Mouse (Mus musculus): Measurements from ENCODE around the gene Mrpl23.

Gene Mrpl23

DNA sequence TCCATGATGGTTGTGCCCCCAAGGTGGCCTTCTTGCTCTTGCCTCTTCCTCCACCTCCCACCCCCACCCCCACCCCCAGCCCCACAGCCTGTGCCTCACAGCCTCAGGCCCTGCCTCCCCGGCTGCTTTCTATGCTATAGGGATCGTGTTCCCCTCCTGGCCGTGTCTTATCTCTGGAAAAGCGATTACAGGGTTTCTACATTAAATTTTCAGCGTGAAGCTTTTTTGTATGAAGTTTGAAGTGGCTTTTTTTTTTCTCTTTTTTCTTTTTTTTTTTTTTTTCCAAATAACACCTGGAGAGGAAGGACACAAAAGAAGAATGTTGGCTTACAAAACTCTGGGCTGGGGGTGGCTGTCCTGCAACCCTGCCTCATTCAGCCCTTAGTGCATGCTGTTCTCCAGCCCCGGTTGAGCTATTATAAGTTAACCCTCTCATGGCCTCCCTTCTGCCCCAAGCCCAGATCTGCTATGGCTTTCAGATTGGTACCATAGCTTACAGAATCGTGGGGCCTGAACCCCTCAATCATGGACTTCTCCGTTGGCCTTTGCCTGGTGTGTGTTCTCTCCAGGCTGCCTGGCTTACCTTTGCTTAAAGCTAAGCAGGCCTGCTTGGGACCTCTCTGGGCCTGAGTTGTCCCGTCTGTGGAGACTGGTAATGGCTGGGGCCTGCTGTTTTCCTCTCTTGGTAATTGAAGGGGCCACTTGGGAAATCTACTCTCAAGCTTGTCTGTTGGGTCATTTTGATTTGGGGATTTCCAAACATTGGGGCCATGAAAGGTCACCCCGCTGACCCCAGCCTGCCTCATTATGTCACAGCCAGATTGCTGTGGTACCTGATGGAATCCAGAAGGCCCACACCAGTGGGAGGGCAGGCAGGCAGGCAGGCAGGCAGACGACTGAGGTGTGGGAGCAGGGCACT is 21.2 kb downstream of the Mrpl23 start:
- peak in 1 of 2 experiments; percentile 38 for DNase-seq

DNA sequence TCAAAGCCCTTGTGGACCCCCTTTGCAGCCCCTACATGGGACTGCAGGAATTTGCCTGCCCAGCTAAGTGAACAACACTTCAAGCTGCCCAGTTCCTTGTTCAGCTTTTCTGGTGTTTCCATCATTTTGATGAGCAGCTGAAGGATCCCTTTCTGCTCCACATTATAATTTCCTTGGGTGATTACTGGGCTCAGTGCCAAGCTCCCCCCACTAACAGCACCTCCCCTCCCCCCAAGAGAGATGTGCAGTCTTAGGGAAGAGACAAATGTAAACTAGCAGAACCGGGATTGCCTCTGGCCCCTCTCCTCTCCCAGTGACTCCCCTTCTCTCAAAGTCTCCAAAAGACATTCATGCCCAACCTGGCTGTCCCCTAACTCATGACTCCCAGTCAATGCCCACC is 22.1 kb downstream of the Mrpl23 start:
- no peak for DNase-seq

DNA sequence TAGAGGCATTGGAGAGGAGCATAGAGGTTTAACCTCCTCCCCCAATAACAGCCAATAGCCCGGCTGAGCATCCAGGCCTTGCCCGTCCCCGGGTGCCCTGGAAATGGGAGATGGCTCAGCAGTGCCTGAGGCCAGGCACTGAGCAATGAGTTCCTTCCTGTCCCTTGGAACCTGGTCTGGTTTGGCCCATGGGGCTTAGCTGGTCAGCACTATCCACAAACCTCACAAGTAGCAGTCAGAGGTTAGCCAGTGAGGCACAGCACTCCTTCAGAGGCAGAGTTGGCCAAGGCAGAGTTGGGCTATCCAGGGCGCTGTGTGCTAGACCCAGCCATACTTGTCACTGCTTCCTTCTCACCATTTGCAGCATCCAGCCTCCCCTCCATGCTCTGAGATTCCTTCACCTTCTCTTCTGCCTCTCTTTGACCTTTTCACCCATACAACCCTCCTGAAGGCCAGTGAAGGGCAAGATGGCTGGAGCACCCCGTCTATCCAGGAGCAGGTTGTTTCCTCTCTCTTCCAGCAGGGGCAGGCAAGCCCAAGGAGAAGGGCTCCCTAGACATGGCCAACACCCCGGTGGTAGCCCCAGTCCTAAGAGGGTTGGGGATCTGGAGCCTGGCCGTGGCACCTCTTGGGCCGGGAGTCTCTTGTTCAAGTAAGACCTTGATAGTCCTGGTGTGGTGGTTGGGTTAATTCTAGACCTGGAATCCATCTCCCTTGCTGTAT is 23.0 kb downstream of the Mrpl23 start:
- no peak for DNase-seq

DNA sequence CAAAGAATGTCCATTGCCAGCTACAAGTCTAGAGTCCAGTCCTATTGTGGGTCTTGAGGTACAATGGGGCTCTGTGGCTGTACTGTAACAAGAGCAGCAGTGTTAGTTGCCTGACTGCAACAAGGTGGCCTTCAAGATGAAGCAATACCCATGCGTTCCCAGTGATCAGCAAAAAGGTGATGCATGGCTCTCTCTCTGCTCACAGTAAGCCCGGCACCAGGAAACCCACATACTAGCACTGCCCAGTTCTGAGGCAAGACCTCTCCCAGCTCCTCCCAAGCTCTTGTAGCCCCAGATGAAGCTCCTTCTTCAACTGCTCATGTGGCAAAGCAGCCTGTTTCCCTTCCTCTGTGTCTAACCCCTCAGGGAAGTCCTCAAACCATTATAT is 23.6 kb downstream of the Mrpl23 start:
- DNase-seq = no peak

DNA sequence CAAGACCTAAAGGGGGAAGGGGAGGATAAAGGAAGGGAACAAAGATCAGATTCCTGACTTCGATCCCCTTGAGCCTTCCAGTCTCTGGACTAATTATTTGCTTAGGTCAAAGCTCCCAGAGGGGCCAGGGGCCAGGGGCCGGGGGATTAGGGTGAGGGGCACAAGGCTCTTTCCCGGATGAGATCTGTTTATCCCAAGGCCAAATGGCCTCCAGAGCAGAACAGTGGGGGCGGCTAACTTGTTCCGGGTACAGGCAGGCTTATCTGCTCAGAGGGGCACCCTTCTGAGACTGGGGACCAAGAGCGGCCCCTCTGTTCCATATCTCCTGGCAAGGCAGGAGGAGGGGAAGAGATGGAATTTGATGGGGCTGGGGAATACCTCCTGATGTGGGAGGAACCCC is 25.2 kb downstream of the Mrpl23 start:
- no peak for DNase-seq

DNA sequence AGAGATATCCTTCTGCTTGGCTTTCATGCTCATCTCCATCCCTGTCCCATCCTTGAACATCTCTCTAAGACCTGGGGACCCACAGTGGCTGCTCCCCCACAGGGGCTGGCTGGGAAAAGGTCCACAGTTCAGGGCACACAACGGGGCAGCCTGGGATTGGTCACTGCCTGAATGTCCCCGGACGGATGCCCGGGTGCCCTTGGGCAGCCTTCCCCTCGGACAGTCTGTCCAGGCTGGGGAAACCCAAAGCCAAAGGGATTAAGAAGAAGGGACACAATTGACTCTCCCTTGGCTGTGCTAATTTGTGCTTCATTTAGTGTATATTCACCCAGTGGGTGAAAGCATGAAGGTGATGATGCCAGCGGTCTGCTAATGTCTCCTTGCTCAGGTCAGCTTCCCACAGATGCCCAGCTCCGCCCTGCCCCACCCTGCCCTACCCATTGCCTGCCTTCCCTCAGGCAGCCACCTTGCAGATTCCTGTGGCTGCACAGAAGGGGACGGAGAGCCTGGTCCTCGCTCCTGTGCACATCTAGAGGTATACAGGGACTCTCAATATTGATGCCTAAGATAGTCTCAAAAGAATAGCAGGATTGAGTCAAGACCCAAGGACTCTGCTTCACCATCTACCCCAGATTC is 26.1 kb downstream of the Mrpl23 start:
- no peak for DNase-seq

DNA sequence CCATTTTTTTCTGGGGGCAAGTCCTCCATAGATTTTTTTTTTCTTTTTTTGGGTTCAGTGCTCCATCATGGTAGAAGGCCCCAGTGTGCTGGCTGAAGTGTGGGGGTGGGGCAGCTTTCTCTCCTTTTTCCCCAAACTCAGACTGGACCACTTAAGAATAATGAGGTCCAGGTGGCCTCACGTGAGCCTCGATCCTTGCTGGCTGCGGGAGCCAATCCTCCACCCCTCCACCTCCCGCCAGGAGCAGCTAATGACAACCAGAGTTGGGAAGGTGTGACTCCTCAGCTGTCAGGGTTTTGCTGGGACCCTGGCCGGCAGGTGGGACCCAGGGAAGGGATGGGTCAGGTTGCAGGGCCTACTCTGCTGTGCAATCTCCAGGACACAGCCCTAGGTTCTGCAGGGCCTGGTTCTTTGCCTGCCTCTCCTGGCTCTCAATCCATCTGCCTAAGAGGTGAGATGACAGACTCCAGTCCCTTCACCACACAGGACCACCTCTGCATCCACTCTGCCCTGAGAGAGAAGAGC is 27.2 kb downstream of the Mrpl23 start:
- DNase-seq = no peak

DNA sequence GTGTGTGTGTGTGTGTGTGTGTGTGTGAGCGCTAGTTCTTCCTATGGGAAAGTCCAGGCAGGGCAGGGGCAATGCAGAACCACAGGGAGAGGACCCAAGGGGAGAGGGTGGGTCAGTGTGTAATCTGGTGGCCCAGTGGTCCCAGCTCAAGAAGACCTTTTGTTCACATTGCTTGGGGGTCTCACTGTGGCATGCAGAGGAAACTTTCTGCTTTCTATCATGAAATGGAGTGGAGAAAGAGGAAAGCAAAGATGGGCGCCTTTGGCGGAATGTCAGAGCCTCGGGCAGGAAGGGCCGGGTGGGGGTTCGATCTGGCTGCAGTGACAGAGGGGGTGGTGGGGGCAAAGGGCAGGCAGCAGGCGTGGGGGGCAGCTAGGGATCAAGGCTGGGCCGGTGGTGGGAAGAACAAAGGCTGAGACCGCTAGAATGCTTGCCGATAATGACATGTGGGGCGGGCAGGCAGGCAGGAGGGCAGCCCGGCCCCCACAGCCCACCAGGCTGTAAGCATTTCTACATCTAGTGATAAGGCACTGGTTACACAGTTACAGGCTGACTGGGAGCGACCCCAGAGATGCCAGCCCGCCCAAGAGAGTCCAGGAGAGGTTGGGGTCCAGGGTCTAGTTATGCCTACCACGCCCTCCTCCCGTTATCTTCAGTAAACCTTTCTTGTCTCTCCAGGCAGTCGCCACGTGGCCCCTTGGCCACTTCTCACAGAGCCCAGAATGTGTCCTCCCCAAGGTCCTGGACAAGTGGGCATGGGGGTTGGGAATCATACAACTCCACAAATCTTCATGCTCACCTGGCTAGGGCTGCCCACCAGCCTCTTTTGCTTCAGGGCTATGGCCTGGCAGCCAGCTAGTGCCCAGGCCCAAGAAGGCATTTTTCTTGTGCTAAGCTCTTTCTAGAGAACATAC is 28.7 kb downstream of the Mrpl23 start:
- peak in 1 of 2 experiments; percentile 71 for DNase-seq

DNA sequence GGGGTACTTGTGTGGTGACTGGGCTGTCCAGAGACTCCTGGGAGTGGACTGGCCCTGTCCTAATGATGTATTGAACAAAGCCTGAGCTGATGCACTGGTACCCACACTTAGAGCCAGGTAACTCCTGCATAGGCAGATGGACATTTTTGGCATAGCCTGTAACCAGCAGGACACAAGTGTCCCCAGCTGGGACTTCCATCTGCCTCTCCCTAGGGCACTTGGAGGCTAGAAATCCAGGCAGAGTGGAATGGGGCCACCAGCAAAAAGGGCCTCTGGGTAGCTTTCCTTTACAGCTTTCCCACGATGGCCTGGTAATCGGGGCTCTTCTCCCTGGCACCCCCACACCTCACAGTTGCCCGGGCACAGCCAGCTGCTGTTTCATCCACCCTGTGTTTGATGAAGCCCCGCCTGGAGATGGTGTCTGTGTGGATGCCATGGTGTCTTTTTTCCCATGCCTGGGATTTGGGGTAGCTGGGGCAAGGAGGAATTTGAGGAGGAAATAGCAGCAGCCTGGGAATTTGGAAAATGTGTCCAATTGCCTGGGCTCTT is 29.4 kb downstream of the Mrpl23 start:
- DNase-seq = peak; percentile 92 to 95

DNA sequence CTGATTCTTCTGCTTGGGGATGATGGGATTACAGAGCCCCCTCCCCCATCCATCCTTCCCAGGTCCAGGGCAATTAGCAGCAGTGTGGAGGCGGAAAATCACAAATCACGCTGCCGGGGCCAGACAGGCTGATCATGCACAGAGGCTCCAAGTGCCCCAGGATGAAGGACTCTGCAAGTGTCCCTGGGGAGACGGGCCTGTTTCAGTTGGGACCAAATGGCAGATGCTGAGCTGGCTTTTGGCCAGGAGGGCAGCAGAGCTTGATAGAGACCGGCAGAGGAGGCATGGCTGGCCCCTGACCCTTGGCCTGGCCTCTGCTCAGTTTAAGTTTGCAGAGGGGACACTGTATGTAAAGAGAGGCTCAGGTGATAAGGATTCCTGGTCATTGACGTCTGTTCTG is 30.7 kb downstream of the Mrpl23 start:
- DNase-seq = peak; percentile 56 to 62

DNA sequence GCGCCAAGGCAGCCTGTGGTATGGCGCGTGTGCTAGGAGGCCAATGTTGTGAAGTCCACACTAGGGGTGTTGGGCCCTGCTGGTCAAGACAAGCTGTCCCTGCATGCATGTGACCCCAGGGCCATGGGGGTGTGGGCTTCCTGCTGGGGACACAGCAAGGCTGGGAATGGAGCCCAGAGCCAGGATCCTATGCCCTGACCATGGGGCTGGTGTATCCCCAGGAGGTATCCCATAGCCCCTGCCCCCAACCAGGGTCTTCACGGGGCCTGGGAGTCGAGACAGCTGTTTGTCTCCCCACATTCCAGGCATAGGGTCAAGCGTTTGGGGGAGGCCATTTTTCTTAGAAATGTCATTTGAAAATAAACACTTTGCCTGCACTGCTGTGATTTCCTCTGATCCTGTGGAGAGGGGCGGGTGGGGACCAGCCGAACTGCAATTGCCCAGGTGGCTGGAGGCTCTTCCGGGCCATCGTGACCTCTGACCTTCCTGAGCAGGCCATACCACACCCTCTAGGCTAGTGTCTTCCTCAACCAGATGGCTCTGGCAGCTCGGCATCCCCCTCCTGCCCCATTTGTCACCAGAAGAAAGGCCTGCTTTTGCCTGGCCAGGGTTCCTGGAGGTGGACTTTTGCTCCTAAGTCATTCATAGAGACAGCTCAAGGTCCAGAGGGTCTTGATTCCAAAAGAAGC is 32.6 kb downstream of the Mrpl23 start:
- no peak for DNase-seq

DNA sequence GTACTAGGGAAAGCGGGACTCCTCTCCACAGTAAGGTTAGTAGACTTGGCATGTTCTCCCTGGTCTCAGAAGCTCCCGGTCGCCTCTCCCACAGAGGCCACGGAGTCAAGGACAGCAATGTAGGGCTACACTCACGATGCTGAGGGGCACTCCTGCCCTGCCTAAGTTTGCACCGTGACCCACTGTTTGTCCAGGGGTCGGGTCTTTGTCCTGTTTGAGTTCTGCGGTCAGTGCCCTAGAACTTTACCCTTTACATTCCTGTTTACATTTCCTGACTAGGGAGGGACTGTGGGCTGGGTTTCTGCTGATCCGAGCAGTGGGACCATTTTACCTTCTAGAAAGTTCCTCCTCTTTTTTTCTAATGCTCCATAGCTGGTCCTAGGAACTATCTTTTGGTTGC is 34.0 kb downstream of the Mrpl23 start:
- no peak for DNase-seq

DNA sequence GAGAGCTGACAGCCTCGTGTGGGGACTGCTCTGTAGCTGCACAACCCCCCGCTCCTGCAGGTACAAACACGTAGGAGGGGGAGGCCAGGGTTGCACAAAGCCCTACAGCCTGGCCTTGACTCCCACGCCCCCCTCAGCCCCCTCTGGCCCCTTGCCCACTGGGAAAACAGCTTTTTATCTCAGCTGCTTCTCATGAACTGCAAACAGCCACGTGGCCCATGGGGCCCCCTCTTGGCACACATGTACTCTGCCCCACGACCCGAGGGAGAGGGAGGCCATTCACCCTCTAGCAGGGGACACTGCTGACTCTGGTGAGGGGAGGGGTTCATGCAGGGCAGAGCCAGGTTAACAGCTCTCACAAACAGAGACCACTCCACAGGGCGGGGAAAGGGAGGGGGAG is 36.5 kb downstream of the Mrpl23 start:
- DNase-seq = no peak

DNA sequence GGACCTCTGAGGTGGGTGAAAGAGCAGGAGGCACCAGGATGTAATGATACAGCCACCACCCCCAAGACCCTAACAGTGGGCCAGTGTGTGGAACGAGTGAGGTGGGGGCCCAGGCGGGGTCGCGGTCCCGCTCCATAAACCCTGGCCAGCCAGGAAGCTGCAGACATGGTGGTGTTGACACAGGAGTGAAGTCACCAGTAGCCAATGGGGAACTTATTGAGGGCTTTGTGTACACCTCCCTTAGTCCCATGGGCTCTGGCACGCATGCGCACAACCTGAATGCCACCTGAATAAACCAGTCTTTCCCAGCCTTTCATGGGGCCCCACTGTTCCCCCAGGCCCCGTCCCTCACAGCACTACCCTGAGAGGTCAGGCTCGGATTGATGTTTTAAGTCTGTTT is 38.1 kb downstream of the Mrpl23 start:
- no peak for DNase-seq

DNA sequence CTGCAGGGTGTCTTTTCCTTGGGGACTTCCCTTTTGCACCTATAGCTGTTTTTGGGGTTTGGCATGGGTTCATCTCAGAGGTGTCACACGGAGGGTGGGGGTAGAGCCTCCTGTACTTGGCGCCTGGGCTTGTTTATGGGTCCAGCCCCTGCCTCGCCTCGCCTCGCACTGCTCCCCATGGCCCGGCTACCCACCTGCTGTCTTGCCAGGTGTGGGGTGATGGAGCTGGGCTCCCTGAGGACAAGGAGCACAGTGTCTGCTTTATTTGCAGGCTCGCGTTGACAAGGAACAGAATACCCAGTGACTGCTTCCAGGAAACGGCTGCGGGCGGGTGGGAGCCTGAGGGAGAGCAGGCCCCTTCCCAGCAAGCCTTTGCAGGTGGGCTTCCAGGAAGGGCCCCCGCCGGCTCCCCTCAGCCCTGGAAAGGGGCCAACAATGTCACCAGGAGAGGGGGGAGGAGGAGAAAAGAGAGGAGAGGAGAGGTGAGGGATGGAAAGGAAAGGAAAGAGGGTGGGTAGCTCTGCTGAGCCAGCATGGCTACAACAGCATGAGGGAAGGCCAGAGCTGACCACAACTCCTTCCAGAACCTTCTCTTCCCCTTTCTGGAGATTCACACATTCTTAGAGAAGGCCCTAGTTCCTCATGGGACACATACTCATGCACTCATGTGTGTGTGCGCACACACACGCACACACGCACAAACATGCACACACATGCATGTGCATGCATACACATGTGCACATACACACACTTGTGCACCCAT is 39.2 kb downstream of the Mrpl23 start:
- DNase-seq = no peak

DNA sequence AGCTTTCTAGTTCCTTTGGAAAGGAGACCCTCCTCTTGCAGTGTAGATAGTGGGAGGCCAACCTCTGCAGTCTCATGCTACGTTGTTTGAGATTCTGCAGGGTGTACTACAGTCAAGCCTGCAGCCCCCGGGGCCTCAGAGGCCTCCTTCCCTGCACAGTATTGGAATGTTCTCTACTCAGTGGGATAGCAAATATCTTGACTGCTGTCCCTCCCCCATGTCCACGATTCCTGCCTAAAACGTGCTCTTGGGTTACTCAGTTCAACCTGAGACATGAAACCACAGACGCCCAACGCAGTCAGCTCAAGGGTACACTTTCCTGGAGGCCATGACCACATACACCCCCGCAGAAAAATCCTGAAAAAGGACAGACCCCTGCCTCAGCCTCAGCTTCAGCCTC is 39.9 kb downstream of the Mrpl23 start:
- DNase-seq = no peak

DNA sequence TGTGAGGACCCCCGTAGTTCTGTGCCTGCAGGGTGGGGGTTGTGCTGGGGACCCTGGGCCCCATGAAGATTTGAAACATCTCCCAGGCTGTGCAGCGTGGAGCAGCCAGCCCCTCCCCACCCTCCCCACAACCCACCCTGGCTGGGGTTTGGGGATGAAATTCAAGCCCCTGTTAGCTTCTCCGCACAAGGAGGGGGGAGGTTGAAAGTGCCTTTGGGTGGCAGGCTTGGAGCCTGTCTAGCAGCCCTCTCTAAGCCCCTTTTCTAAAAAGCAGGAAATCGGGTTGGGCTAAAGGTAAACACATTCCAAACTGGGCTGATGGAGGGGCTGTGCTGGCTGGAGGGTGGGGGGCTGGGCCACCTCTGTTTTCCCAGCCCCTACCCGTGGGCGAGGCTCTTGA is 40.5 kb downstream of the Mrpl23 start:
- no peak for DNase-seq

DNA sequence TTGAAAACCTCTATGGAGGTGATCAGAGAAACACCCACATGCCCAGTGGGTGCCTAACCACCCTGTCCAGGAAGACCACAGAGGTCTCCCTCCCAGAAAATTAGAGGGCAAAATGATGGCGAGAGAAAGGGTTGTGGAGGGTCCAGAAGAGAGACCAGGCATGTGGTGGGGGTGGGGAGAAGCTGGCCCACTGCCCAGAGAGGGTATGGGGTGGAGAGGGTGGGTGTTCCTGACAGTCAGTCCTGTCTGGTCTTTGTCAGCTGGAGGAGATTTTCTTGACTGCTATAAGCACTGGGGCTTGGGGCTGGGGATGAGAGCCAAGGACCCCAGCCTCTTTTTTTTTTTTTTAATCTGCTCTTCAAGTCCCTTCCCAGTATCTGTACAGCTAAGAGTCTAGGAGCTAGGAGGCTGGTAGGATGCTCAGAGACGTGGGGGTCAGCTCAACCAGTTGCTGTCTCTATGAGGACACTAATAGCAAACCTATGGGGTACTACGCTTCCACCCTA is 41.7 kb downstream of the Mrpl23 start:
- no peak for DNase-seq

DNA sequence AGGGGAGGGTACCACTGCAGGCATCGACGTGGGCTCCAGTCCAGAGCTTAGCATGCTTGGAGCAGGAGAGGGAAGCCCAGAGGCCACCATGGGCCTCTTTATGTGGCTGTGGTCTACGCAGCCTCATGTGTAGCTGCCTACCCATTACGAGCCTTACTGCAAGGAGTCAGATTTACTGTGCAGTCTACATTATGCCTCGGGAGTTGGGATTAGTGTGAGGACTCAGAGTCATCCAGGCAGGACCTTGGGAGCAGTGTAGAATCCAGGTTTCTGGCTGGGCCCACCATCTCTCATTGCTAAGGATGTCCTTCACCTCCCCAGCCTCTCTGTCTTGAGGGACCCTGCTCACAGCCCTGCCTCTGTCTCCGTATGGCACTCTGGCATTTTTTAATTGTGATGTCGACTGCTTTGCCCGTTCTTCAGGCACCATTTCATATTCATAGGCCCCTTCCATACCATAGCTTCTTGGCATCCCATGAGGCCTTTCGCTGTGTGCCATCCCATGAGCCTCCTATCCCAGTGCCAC is 42.4 kb downstream of the Mrpl23 start:
- DNase-seq = no peak

DNA sequence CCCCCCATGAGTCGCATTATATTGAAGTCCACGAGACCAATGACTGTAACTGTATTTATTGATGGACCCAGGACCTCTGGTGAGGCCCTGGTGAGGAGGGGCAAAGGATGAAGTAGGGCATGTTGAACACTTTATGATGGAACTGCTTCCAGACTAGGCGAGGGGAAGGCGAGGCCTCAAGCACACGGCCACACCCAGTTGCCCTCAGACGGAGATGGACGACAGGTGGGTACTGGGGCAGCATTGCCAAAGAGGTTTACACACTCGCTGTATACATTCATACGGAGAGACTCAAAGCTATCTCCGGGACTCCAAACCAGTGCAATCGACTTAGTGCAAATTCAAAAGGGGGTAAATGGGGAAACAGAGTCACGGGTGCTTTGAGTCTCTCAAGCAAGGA is 43.0 kb downstream of the Mrpl23 start:
- no peak for DNase-seq
